Mouse (Mus musculus) thymus, adult 2 months (tissue): Measurements from ENCODE around the gene Rad23b.

Experiments
- CTCF ChIP-seq: fragments of 200-500 bp; IDR thresholded peaks from 2 replicates; pipeline ENCODE4 v1.5.1; 2012; ENCODE audit warnings: mild to moderate bottlenecking, control low read depth, low read length, moderate library complexity, borderline replicate concordance; ENCODE audit not compliant: control insufficient read depth, poor library complexity, insufficient read depth; ENCODE audit errors: extremely low read depth
- POLR2A ChIP-seq: fragments of 200-500 bp; IDR thresholded peaks from 2 replicates; pipeline ENCODE4 v1.6.1; 2012; ENCODE audit warnings: mild to moderate bottlenecking, low read length, control low read depth, moderate library complexity; ENCODE audit not compliant: control insufficient read depth, poor library complexity, insufficient read depth; ENCODE audit errors: extremely low read depth

DNA sequence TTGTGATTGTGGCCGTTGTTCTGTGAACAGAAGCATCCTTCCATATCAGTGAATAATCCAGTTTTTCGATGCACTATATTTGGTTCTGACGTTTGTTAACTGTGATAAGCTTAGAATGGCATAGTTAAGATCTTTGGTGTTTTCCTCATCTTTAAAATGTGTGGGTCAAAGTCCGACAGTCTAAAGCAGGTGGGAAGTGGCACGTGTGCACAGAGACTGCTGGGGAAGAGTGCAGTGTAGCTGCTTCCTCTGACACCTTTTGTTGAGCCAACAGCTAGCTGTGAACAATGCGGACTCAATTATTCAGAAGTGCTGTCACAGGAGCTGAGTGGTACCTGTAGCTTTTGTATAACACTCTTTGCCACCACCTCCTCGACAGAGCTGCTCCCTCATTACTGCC, 21.5 kb downstream of the Rad23b start:
- no peak for TF ChIP-seq CTCF
- no peak for TF ChIP-seq POLR2A
